Mouse (Mus musculus): Measurements from ENCODE around the gene Sdhb.

Sdhb gene

GRCm38 (mm10) chr4:141014856-141015255 is 53.9 kb downstream of the Sdhb start:
- no peak for DNase-seq

- DNase-seq: no peak
Measured at GRCm38 (mm10) chr4:141015356-141015755, 54.4 kb downstream of the Sdhb start.

- DNase-seq: no peak
Measured at GRCm38 (mm10) chr4:141016311-141016710, 55.3 kb downstream of the Sdhb start.

GRCm38 (mm10) chr4:141017657-141018436 is 56.8 kb downstream of the Sdhb start:
- DNase-seq: no peak

GRCm38 (mm10) chr4:141020220-141020619 is 59.2 kb downstream of the Sdhb start:
- no peak for DNase-seq

- DNase-seq: no peak
Measured at GRCm38 (mm10) chr4:141020811-141021613, 60.0 kb downstream of the Sdhb start.

GRCm38 (mm10) chr4:141021614-141021929 is 60.6 kb downstream of the Sdhb start:
- DNase-seq: no peak

GRCm38 (mm10) chr4:141024052-141024451 is 63.0 kb downstream of the Sdhb start:
- no peak for DNase-seq

- DNase-seq: no peak
Measured at GRCm38 (mm10) chr4:141024992-141025391, 64.0 kb downstream of the Sdhb start.

Measured in kidney, postnatal 36 days (tissue).